Mouse (Mus musculus) C2C12 (cell line): Measurements from ENCODE around the gene Fads2.

Experiments used
- CTCF ChIP-seq: IDR thresholded peaks from one replicate; pipeline ENCODE4 v1.5.1; 2011; ENCODE audit not compliant: control insufficient read depth, insufficient read depth, insufficient read length
- MAX ChIP-seq: IDR thresholded peaks from one replicate; pipeline ENCODE4 v1.6.1; 2011; ENCODE audit warnings: mild to moderate bottlenecking, control low read depth
- MYOD1 ChIP-seq: IDR thresholded peaks from one replicate; pipeline ENCODE4 v1.6.1; 2011; ENCODE audit warnings: low read depth; ENCODE audit not compliant: control insufficient read depth, insufficient read length
- MYOG ChIP-seq: IDR thresholded peaks from one replicate; pipeline ENCODE4 v1.6.1; 2011; ENCODE audit not compliant: control insufficient read depth, insufficient read length; ENCODE audit errors: extremely low read depth
- USF1 ChIP-seq: IDR thresholded peaks from one replicate; pipeline ENCODE4 v1.6.1; 2011; ENCODE audit warnings: low read depth, mild to moderate bottlenecking, control low read depth, moderate library complexity

- no peak for TF ChIP-seq CTCF
- TF ChIP-seq MAX: no peak
- no peak for TF ChIP-seq USF1
- no peak for TF ChIP-seq MYOD1
- TF ChIP-seq MYOG: no peak
Observed at GRCm38 (mm10) chr19:10046346-10046745, 55.2 kb downstream of the Fads2 start.
